Mouse (Mus musculus) heart, adult 2 months (tissue): Measurements from ENCODE around the gene Ago3. TPM values are rescaled to one million over a fixed set of nuclear protein-coding genes. Genes with fewer than 3 reads are reported as not detected.

Experiments
- DNase-seq, 2 experiments: peaks; one replicate each; pipeline ENCODE4 v3.0.0; 2021
- H3K27ac ChIP-seq: fragments of 200-600 bp; 2 replicates; pipeline ENCODE4 v1.8.1; 2022
- H3K27me3 ChIP-seq: fragments of 200-500 bp; 2 replicates; pipeline ENCODE4 v1.6.1; 2012; ENCODE audit warnings: mild to moderate bottlenecking, low read length, inconsistent platforms, mixed read lengths; ENCODE audit not compliant: control insufficient read depth, insufficient read depth
- H3K36me3 ChIP-seq: fragments of 200-500 bp; 2 replicates; pipeline ENCODE4 v1.6.1; 2012; ENCODE audit warnings: low read length, inconsistent platforms; ENCODE audit not compliant: control insufficient read depth, insufficient read depth
- H3K4me1 ChIP-seq: fragments of 200-500 bp; 2 replicates; pipeline ENCODE4 v1.6.1; 2011; ENCODE audit warnings: low read length; ENCODE audit not compliant: control insufficient read depth, insufficient read depth
- H3K4me3 ChIP-seq: fragments of 200-600 bp; 2 replicates; pipeline ENCODE4 v1.8.1; 2022
- H3K79me2 ChIP-seq: fragments of 200-500 bp; replicated peaks from 2 replicates; pipeline ENCODE4 v1.6.1; 2012; ENCODE audit warnings: mild to moderate bottlenecking, inconsistent platforms, low read length, moderate library complexity, mixed read lengths; ENCODE audit not compliant: control insufficient read depth, insufficient read depth
- H3K9ac ChIP-seq: fragments of 200-500 bp; 2 replicates; pipeline ENCODE4 v1.6.1; 2012; ENCODE audit warnings: low read depth, mild to moderate bottlenecking, control low read depth, inconsistent platforms, low read length, mixed read lengths
- CTCF ChIP-seq: fragments of 200-600 bp; IDR thresholded peaks from 2 replicates; pipeline ENCODE4 v1.8.1; 2022; ENCODE audit warnings: antibody characterized with exemption, mild to moderate bottlenecking, moderate library complexity
- EP300 ChIP-seq: fragments of 200-500 bp; IDR thresholded peaks from 2 replicates; pipeline ENCODE4 v1.6.1; 2011; ENCODE audit warnings: low read depth, low read length, control low read depth; ENCODE audit not compliant: insufficient read depth
- POLR2A ChIP-seq: fragments of 200-500 bp; IDR thresholded peaks from 2 replicates; pipeline ENCODE4 v1.6.1; 2011; ENCODE audit warnings: mild to moderate bottlenecking, low read depth, low read length, control low read depth; ENCODE audit not compliant: insufficient read depth
- WGBS: fragments of 180-500 bp; shearing (Covaris S2); methylation state at CpG from one replicate; pipeline ENCODE4 v1.1.7; 2018; 5-methylcytosine and 5-hydroxymethylcytosine counted together
- intact Hi-C: fragments of 180-260 bp; cut with DNase I; formaldehyde crosslinking; loops from one replicate; pipeline ENCODE4 v1.15.1; 2025
- polyA plus RNA-seq: library from polyadenylated mRNA; depleted of rRNA; stranded (reverse); fragments of >200 nt; gene quantifications from 2 replicates; pipeline ENCODE4 v1.2.3, GENCODE M21; 2012; rRNA removed
- total RNA-seq, 2 experiments: library from RNA; stranded (reverse); gene quantifications; 2 replicates each; pipeline ENCODE4 v1.2.3; 2021

Gene Ago3
- total and polyA plus RNA-seq, 3 experiments = 6.4 to 12.6 (median 11.0) TPM

DNA sequence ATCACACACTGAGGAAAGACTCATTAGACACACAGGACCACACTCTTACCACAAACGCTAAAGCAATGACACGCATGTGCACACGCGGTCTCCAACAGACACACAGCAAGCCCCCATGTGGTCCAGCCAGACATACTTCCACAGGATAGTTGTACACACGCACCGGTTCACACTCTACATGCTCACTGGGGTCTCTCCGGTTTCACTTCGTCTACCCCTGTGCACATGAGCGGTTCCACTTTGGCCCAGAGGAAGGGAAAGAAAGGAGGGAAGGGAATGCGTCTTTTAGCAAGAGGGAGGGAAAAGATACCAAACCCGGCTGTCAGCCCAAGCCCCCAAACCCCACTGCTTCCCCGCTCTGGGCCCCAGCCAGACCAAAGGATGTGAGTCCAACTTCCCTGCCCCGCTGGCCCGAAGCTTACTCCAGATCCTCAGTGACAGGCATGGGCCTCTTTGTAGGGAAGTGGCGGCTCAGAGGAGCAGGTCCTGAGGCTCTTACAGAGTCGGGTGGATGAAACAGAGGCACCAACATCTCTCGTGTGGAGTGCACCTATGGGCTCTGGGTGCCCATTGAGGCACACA, 141.2 kb downstream of the Ago3 start:
- 39% methylated on average over 17 of the region's 17 CpGs for WGBS
- no peak for DNase-seq
- H3K79me2 ChIP-seq = no peaks in the 10 kb centered on the region
- H3K27ac ChIP-seq = no peak overlapping the region
- peaks cover 3% of the 10 kb centered on the region for H3K4me1 ChIP-seq
- no peaks in the 10 kb centered on the region for H3K36me3 ChIP-seq
- no peak overlapping the region for H3K4me3 ChIP-seq
- intact Hi-C loops = no loop called here
- TF ChIP-seq EP300 (no peak), POLR2A (no peak), CTCF (no peak)
- peaks cover 5% of the 10 kb centered on the region for H3K27me3 ChIP-seq
- no peak overlapping the region for H3K9ac ChIP-seq

DNA sequence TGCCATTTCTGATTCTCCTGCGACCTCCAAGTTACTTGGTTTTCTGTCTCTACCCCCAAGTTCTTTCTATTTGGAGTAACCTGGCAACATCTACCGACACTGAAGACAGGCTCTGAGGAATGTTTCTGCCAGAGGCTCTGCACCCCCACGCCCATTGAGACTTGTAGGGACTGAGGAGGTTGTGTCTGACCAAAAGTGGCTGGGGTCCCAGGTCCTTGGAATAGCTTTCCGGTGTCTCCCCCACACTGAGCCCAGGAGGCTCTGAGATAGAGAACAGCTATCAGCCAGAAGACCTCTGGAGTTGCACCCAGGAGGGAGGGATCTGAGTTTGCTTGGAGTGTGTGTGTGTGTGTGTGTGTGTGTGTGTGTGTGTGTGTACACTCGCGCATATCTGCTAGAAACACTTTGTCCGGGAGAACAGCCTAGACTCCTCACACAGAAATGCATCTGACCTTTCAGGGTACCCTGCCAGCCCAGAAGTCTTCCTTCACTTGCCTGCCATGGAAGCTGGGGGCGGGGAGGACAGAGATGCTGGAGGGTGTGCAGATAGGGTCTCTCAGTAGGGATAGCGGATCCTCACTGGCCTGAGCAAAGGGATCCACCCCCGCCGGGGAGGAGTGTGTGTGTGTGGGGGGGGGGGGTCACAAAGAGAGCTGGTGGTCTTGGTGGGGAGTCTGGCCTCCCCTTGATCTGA, 141.9 kb downstream of the Ago3 start:
- no peak overlapping the region for H3K9ac ChIP-seq
- H3K27me3 ChIP-seq = peaks cover 5% of the 10 kb centered on the region
- H3K4me3 ChIP-seq = no peak overlapping the region
- intact Hi-C loops = no loop called here
- no peak overlapping the region for H3K27ac ChIP-seq
- no peaks in the 10 kb centered on the region for H3K36me3 ChIP-seq
- no peak for DNase-seq
- no peaks in the 10 kb centered on the region for H3K79me2 ChIP-seq
- WGBS = 27% methylated on average over 11 of the region's 11 CpGs
- H3K4me1 ChIP-seq = peaks cover 3% of the 10 kb centered on the region
- no peak for TF ChIP-seq CTCF
- no peak for TF ChIP-seq POLR2A
- no peak for TF ChIP-seq EP300

DNA sequence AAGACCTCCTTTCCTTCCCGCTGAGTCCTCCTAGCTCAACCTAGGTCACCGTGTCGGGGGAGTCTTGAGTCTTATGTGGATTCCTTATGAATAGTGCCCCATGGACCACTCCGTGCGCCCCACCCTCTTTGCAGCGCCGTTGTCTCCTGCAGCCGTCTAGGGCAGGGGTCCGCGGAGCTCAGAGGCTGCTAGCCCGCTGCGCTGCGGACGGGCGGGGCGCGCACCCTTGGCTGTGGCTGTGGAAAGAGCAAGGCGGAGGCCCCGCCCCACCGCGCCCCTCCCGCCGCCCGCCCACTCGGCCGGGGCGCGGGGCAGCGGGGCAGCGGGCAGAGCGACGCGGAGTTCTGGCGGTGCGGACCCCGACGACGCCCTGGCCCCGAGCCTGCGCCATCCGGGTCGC, 142.9 kb downstream of the Ago3 start, which contains the start of gene Col8a2:
TSS of gene Col8a2 (plus strand) at position 302 of the 400 bp plus-strand sequence.
- Histone ChIP-seq H3K27ac (no peak within 1 kb of the TSS), H3K9ac (peak within 1 kb of the TSS; percentile 15), H3K4me1 (peaks cover 3% of the 10 kb centered on the region), H3K79me2 (no peaks in the 10 kb centered on the region), H3K36me3 (no peaks in the 10 kb centered on the region), H3K4me3 (peak within 1 kb of the TSS; percentile 31), H3K27me3 (peaks cover 5% of the 10 kb centered on the region)
- peak; percentile 51 to 53 for DNase-seq
- intact Hi-C loops = no loop called here
- TF ChIP-seq CTCF (no peak), EP300 (no peak), POLR2A (no peak)
- WGBS = 2% methylated on average over 20 of the region's 42 CpGs

DNA sequence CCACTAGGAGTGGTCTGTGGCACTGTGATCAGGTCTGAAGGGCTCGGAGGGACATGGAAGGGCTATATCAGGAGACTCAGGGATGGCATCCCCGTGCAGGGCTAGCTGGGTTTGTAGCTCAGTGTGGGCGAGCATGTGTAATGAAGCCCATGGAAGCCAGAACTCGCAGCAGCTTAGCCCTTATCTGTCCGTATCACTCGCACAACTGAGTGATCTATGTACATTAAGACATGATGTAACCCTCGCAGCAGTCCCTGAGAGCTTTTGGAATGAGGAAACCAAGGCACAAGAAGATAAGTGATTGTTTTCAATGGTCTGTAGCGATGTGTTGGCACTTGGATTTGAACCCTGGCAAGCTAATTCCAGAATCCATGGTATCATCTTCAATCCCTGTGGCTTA, 145.8 kb downstream of the Ago3 start:
- peaks cover 3% of the 10 kb centered on the region for H3K4me1 ChIP-seq
- H3K9ac ChIP-seq = no peak overlapping the region
- intact Hi-C loops = no loop called here
- H3K36me3 ChIP-seq = no peaks in the 10 kb centered on the region
- H3K79me2 ChIP-seq = no peaks in the 10 kb centered on the region
- TF ChIP-seq POLR2A (no peak), EP300 (no peak), CTCF (no peak)
- DNase-seq = no peak
- H3K27ac ChIP-seq = no peak overlapping the region
- no peak overlapping the region for H3K4me3 ChIP-seq
- peaks cover 5% of the 10 kb centered on the region for H3K27me3 ChIP-seq
- 81% methylated on average over 8 of the region's 8 CpGs for WGBS

DNA sequence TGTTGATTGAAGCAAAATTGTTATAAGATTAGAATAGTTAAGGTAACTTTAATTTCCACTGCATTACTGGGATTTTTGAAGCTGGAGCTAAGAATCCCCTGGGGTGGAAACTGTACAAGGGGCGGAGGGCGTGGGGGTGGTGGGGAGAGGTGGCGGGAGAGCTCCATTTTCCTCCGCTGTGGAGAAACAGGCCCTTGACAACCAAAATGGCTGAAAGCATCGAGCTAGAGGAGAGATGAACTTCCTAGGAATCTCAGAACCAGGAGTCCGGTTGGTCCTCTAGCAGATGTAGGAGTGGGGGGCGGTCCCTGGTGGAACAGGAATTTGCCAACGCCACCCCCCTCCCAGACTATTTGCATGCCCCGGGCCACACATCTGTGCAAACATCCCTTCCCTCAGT, 147.7 kb downstream of the Ago3 start:
- Histone ChIP-seq H3K27ac (no peak overlapping the region), H3K36me3 (no peaks in the 10 kb centered on the region), H3K4me1 (peaks cover 3% of the 10 kb centered on the region), H3K4me3 (no peak overlapping the region), H3K9ac (no peak overlapping the region), H3K79me2 (no peaks in the 10 kb centered on the region), H3K27me3 (peaks cover 3% of the 10 kb centered on the region)
- intact Hi-C loops = no loop called here
- no peak for TF ChIP-seq EP300
- no peak for TF ChIP-seq CTCF
- no peak for TF ChIP-seq POLR2A
- no peak for DNase-seq
- 75% methylated on average over 9 of the region's 9 CpGs for WGBS

Other genes with a start within 250 kb of the Ago3 start
- gene Thrap3, start 226.8 kb downstream of the Ago3 start, total RNA-seq = 100 to 1,000 TPM; 100 to 118 TPM
- gene Thrap3, start 226.8 kb downstream of the Ago3 start, polyA plus RNA-seq = 37.9 and 61.4 TPM in 2 replicates
- gene Map7d1, start 173.2 kb downstream of the Ago3 start, total RNA-seq = 100 to 1,000 TPM; 253 to 267 TPM
- gene Map7d1, start 173.2 kb downstream of the Ago3 start, polyA plus RNA-seq = 149 and 161 TPM in 2 replicates
- 10 to 100 TPM; 46.3 to 49.5 TPM for gene Trappc3, start 167.2 kb downstream of the Ago3 start, total RNA-seq
- 41.0 and 65.9 TPM in 2 replicates for gene Trappc3, start 167.2 kb downstream of the Ago3 start, polyA plus RNA-seq
- under 1 TPM; 0.57 to 0.66 TPM for gene Col8a2, start 142.8 kb downstream of the Ago3 start, total RNA-seq
- gene Col8a2, start 142.8 kb downstream of the Ago3 start, polyA plus RNA-seq = 0.45 and 0.91 TPM in 2 replicates
- gene Adprhl2, start 107.9 kb downstream of the Ago3 start, total RNA-seq = 10 to 100 TPM; 12.9 to 13.0 TPM
- 14.7 and 16.0 TPM in 2 replicates for gene Adprhl2, start 107.9 kb downstream of the Ago3 start, polyA plus RNA-seq
- gene Tekt2, start 103.9 kb downstream of the Ago3 start, total RNA-seq = under 1 TPM; 0.37 to 0.39 TPM
- gene Tekt2, start 103.9 kb downstream of the Ago3 start, polyA plus RNA-seq = 1.5 and 1.9 TPM in 2 replicates
- 10 to 100 TPM; 11.5 to 12.3 TPM for gene Ago1, start 39.0 kb upstream of the Ago3 start, total RNA-seq
- 7.5 and 12.1 TPM in 2 replicates for gene Ago1, start 39.0 kb upstream of the Ago3 start, polyA plus RNA-seq
- gene Ago4, start 103.9 kb upstream of the Ago3 start, total RNA-seq = 10 to 100 TPM in 1 of 2 experiments, 1 to 10 TPM in 1; 9.6 to 11.7 TPM
- 2.2 and 4.2 TPM in 2 replicates for gene Ago4, start 103.9 kb upstream of the Ago3 start, polyA plus RNA-seq
- gene Clspn, start 127.4 kb upstream of the Ago3 start, total RNA-seq = under 1 TPM in 1 of 2 experiments, not detected in 1; 0.37 TPM
- 0.14 and 0.32 TPM in 2 replicates for gene Clspn, start 127.4 kb upstream of the Ago3 start, polyA plus RNA-seq
- 10 to 100 TPM; 11.9 to 12.6 TPM for gene 5730409E04Rik, start 180.3 kb upstream of the Ago3 start, total RNA-seq
- 10.6 and 16.8 TPM in 2 replicates for gene 5730409E04Rik, start 180.3 kb upstream of the Ago3 start, polyA plus RNA-seq
- 100 to 1,000 TPM; 108 to 129 TPM for gene Psmb2, start 248.1 kb upstream of the Ago3 start, total RNA-seq
- 215 and 253 TPM in 2 replicates for gene Psmb2, start 248.1 kb upstream of the Ago3 start, polyA plus RNA-seq